Comparison of ENCODE assay signal across 37 mouse cellular contexts in genomic region chr9:123956892-123957291, GRCm38 (mm10). TPM values are rescaled to one million over a fixed set of nuclear protein-coding genes. Genes with fewer than 3 reads are reported as not detected.
"Had no signal": no experiment of that assay in that cellular context is flagged by ENCODE, and none has a peak within 500 bp of the region (broad histone marks: within the 10 kb centered on the region; RNA-seq: fewer than 3 reads in every experiment).

No protein-coding gene starts in this region.

- H3K9me3 ChIP-seq: embryonic facial prominence, embryonic 10.5 days; embryonic facial prominence, embryonic 12.5 days; embryonic facial prominence, embryonic 13.5 days; embryonic facial prominence, embryonic 15.5 days; forebrain, embryonic 10.5 days; forebrain, embryonic 12.5 days; forebrain, embryonic 13.5 days; forebrain, embryonic 15.5 days had no signal

- ATAC-seq: forebrain, embryonic 13.5 days; forebrain, embryonic 14.5 days; forebrain, embryonic 15.5 days; forebrain, embryonic 16.5 days; forebrain, postnatal 0 days had no signal

- DNase-seq: cerebellum, adult 8-10 months; cerebellum, adult 9-10 months; cerebellum, adult 9-11 months; cerebellum, postnatal 10 days; cerebellum, postnatal 14 days; cerebellum, postnatal 25 days; cerebellum, postnatal 36 days; embryo, embryonic 11 days; forebrain, postnatal 0 days; gastrocnemius, adult 2 months; gastrocnemius, postnatal 10 days; gastrocnemius, postnatal 14 days; gastrocnemius, postnatal 25 days; gastrocnemius, postnatal 36 days; heart, adult 11 months; heart, adult 18-20 months; heart, adult 2 months had no signal

- H3K4me1 ChIP-seq: embryonic facial prominence, embryonic 10.5 days; embryonic facial prominence, embryonic 12.5 days; embryonic facial prominence, embryonic 13.5 days; embryonic facial prominence, embryonic 15.5 days; forebrain, embryonic 10.5 days; forebrain, embryonic 12.5 days; forebrain, embryonic 13.5 days; forebrain, embryonic 15.5 days had no signal

- H3K27me3 ChIP-seq: embryonic facial prominence, embryonic 12.5 days; embryonic facial prominence, embryonic 13.5 days; embryonic facial prominence, embryonic 15.5 days; forebrain, embryonic 12.5 days; forebrain, embryonic 13.5 days; forebrain, embryonic 15.5 days had no signal

- H3K4me2 ChIP-seq: embryonic facial prominence, embryonic 12.5 days; embryonic facial prominence, embryonic 13.5 days; embryonic facial prominence, embryonic 15.5 days; forebrain, embryonic 12.5 days; forebrain, embryonic 13.5 days; forebrain, embryonic 15.5 days had no signal

- H3K36me3 ChIP-seq: embryonic facial prominence, embryonic 10.5 days; embryonic facial prominence, embryonic 12.5 days; embryonic facial prominence, embryonic 13.5 days; embryonic facial prominence, embryonic 15.5 days; forebrain, embryonic 10.5 days; forebrain, embryonic 12.5 days; forebrain, embryonic 15.5 days had no signal

- H3K9ac ChIP-seq: embryonic facial prominence, embryonic 12.5 days; embryonic facial prominence, embryonic 13.5 days; embryonic facial prominence, embryonic 15.5 days; forebrain, embryonic 12.5 days; forebrain, embryonic 13.5 days; forebrain, embryonic 15.5 days; forebrain, postnatal 0 days had no signal

- H3K27ac ChIP-seq: embryonic facial prominence, embryonic 10.5 days; embryonic facial prominence, embryonic 12.5 days; embryonic facial prominence, embryonic 13.5 days; embryonic facial prominence, embryonic 15.5 days; forebrain, embryonic 10.5 days; forebrain, embryonic 12.5 days; forebrain, embryonic 13.5 days; forebrain, embryonic 15.5 days; gastrocnemius, adult 2 months; heart, adult 2 months had no signal

- H3K4me3 ChIP-seq: embryonic facial prominence, embryonic 10.5 days; embryonic facial prominence, embryonic 12.5 days; embryonic facial prominence, embryonic 13.5 days; embryonic facial prominence, embryonic 15.5 days; erythroblast, embryonic 14.5 days; forebrain, embryonic 10.5 days; forebrain, embryonic 12.5 days; forebrain, embryonic 13.5 days; forebrain, embryonic 15.5 days; gastrocnemius, adult 2 months; heart, adult 2 months had no signal

RNA-seq across cellular contexts. Expression of gene Ccr1, which starts 11.6 kb away (rescaled TPM):
- polyA plus RNA-seq: erythroblast, embryonic 14.5 days had no signal

RNA-seq across cellular contexts. Expression of gene Ccr1l1, which starts 21.3 kb away (rescaled TPM):
- total RNA-seq: common myeloid progenitor, adult 5-6 weeks; forebrain, postnatal 0 days; gastrocnemius, adult 18-20 months; gastrocnemius, adult 2 months; gastrocnemius, adult 8-10 months; gastrocnemius, postnatal 10 days; gastrocnemius, postnatal 14 days; gastrocnemius, postnatal 25 days; gastrocnemius, postnatal 36 days; gastrocnemius, postnatal 4 days; granulocyte monocyte progenitor cell, adult 5-6 weeks; heart, adult 18-20 months; heart, adult 2 months had no signal
- polyA plus RNA-seq: embryonic facial prominence, embryonic 10.5 days; embryonic facial prominence, embryonic 11.5 days; embryonic facial prominence, embryonic 12.5 days; embryonic facial prominence, embryonic 13.5 days; embryonic facial prominence, embryonic 14.5 days; embryonic facial prominence, embryonic 15.5 days; erythroblast, embryonic 14.5 days; forebrain, embryonic 10.5 days; forebrain, embryonic 11.5 days; forebrain, embryonic 12.5 days; forebrain, embryonic 13.5 days; forebrain, embryonic 14.5 days; forebrain, embryonic 15.5 days; forebrain, embryonic 16.5 days; forebrain, postnatal 0 days; frontal cortex, adult 2 months; heart, adult 2 months had no signal
